Mouse (Mus musculus) bone marrow macrophage, adult 2 months (primary cell): ENCODE measurements around the gene Slc39a10. TPM values are rescaled to one million over a fixed set of nuclear protein-coding genes. Genes with fewer than 3 reads are reported as not detected.

ENCODE experiments used
- H3K27ac ChIP-seq: 2 replicates; pipeline ENCODE4 v1.5.1; 2012; ENCODE audit warnings: low read depth, low read length; ENCODE audit not compliant: insufficient read depth
- H3K4me1 ChIP-seq: 2 replicates; pipeline ENCODE4 v1.6.1; 2012; ENCODE audit warnings: low read length; ENCODE audit not compliant: control insufficient read depth, insufficient read depth
- H3K4me3 ChIP-seq: 2 replicates; pipeline ENCODE4 v1.5.1; 2012; ENCODE audit warnings: mild to moderate bottlenecking, low read length, moderate library complexity; ENCODE audit not compliant: insufficient read depth
- CTCF ChIP-seq: IDR thresholded peaks from 2 replicates; pipeline ENCODE4 v1.5.1; 2012; ENCODE audit warnings: low read depth, mild to moderate bottlenecking, low read length, moderate library complexity
- POLR2A ChIP-seq: IDR thresholded peaks from 2 replicates; pipeline ENCODE4 v1.6.1; 2012; ENCODE audit warnings: mild to moderate bottlenecking, low read depth, low read length, borderline replicate concordance
- polyA plus RNA-seq: library from polyadenylated mRNA; stranded (reverse); fragments of >200 nt; gene quantifications from 2 replicates; pipeline ENCODE4 v1.2.4, GENCODE M21; 2012; ENCODE audit not compliant: missing spikeins, insufficient read depth, insufficient read length

Gene Slc39a10
- polyA plus RNA-seq, 1 experiment = 15.4 TPM

DNA sequence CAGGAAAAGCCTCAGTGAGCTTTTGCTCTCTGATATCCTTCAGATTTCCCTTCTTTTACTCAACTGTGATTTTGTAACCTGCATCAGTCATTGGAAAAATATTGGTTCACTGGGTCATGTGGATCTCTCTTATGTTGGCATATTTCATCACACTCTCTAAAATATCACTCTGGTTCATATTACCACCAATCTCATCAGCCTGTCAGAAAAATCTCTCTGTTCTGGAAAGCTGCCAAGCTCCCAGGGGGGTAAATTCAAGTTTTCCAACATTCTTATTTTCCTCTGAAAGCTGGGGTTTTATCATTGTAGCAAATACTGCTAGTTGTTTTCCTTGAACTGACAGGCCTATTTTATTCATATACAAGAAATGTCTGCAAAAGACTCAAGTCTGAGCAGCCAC is 22.9 kb downstream of the Slc39a10 start:
- Histone ChIP-seq H3K4me3 (no peak overlapping the region), H3K4me1 (peaks cover 25% of the 10 kb centered on the region), H3K27ac (no peak overlapping the region)
- TF ChIP-seq POLR2A (no peak), CTCF (no peak)

- Histone ChIP-seq H3K4me3 (no peak overlapping the region), H3K27ac (peak overlapping the region; percentile 77), H3K4me1 (peaks cover 30% of the 10 kb centered on the region)
- no peak for TF ChIP-seq POLR2A
- no peak for TF ChIP-seq CTCF
Measured at GRCm38 (mm10) chr1:46864175-46864885, 28.3 kb downstream of the Slc39a10 start.

- Histone ChIP-seq H3K27ac (peak overlapping the region; percentile 77), H3K4me1 (peaks cover 37% of the 10 kb centered on the region)
- TF ChIP-seq CTCF = no peak
- TF ChIP-seq POLR2A = no peak
Measured at GRCm38 (mm10) chr1:46863434-46863833, 29.2 kb downstream of the Slc39a10 start.

DNA sequence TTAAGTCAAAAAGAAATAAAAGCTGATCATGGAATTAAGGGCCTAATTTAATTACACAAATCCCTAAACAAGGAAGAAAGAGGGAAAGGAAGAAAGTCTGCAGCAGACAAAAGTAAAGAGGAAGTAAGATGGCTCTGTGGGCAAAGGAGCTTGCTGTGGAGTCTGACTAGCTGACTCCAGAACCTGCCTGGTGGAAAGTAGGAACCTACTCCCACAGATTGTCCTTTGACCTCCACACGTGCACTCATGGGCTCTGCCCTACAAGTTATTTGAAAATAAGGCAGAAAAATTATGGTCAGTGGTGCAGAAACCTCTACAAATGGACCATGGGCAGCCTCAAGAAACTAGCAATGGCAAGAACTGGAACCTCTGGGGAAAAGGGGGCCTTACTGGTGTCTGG is 32.6 kb downstream of the Slc39a10 start:
- H3K4me3 ChIP-seq = no peak overlapping the region
- peak overlapping the region; percentile 70 for H3K27ac ChIP-seq
- peaks cover 39% of the 10 kb centered on the region for H3K4me1 ChIP-seq
- no peak for TF ChIP-seq CTCF
- no peak for TF ChIP-seq POLR2A

More at GRCm38 (mm10) chr1:46863434-46863833, 29.2 kb downstream of the Slc39a10 start:
- H3K4me3 ChIP-seq = no peak overlapping the region

DNA sequence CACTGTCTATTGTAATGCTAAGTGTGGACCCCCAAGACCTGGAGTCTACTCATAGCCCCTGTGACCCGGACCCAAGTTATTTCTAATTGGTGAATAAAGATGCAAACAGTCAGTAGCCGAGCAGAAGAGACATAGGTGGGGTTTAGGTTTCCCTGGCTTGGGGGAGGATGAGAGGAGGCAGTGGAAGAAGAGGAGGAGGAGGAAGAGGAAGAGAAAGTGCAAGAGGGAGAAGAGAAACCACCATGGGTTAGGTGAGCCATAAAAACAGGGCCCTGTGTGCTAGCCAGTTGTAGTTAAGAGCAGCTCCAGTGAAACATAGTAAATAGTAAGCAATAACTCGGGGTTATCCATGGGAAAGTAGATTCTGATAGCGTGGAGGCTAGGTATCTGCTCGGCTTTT is 34.1 kb downstream of the Slc39a10 start:
- Histone ChIP-seq H3K4me1 (peaks cover 30% of the 10 kb centered on the region), H3K4me3 (no peak overlapping the region), H3K27ac (no peak overlapping the region)
- TF ChIP-seq CTCF (no peak), POLR2A (no peak)

DNA sequence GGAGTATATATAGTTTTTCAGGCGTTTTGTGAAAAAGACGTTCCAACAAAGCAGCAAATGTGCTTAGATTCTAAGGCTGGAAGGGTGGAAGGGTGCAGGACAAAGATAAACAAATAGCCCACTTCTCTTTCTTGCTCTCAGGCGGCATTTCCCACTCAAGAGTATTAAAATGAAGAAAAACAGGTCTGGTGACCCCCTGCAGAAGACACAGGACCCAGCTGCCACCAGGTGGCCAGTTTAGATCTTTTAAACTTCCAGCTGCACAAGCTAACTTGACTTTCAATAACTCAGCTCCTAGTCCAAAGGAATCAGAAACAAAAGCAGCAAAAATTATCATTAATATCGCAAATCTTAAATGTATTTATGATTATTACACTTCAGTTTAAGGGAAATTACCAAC is 36.2 kb downstream of the Slc39a10 start:
- Histone ChIP-seq H3K4me3 (no peak overlapping the region), H3K27ac (no peak overlapping the region), H3K4me1 (peaks cover 24% of the 10 kb centered on the region)
- no peak for TF ChIP-seq CTCF
- TF ChIP-seq POLR2A = no peak

DNA sequence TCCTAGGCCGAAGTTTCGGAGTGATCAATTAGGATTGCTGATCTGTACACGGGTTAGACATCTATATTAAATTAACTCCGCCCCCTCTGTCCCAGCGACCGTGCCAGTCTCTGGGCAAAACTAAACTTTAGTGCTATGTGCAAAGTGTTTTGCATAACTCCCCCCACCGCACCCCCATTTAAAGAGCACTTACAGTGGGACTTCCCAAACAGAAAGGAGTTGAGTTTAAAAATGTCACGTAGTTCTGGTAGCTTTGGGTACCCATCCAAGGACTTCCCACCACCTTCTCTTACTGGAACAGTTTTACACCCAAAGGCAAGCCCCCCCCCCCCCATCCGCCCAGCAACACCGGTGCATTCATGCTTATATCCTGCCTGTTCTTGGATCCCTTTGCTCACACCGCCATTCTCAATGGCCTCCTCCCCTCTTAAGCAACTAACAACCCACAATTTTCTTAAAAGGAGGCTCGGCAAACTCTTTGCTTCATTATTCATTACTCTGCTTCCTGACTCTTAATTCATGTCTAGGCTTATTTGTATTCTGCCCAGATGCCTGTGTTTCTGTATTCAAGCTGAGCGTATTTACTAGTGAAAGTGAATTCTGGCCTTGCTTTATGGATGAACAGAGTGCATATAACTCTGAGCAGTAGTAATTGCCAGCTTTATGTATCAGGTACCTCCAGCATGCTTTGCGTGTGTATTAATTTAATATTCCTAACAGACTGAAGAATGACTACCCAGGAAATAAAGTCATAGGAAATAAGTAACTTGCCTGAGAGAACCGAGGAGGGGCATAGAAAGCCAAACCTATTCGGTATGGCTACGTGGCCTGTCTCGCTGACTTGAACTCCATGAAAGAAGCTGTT is 38.4 kb downstream of the Slc39a10 start:
- no peak for TF ChIP-seq CTCF
- TF ChIP-seq POLR2A = no peak
- H3K4me3 ChIP-seq = peak overlapping the region; percentile 68
- peak overlapping the region; percentile 99 for H3K27ac ChIP-seq
- peaks cover 22% of the 10 kb centered on the region for H3K4me1 ChIP-seq

DNA sequence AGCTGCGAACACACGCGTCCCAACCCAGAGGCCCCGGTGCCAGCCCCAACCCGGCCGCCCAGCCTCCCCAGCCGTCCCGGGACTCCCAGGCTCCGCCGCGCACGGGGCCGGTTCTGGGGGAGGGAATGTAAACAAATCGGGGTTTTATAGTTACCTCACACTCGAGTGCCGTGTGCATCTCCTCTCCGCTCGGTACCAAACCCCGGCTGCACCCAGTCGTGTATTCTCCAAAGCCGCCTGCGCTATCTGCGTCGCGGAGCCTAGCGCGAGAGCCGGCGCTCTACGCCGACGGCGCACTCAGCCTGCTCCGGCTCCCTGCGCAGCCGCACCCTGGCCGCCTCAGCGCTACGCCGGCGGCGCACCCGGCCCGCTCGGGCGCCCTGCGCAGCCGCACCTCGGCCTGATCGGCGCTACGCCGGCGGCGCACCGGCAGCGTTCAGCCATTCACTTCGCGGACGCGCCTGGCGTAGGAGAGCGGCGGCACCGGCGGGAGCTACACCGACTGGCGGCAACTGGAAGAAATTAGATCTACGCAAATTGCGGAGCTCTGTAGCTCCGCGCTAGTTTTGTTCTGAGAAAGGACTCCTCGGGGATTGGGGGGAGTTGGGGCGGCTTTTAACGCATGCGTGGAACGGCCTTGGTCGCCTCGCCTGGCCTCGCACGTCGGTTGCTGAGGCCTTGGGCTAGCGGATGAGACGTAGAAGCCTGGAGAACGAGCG is 39.2 kb downstream of the Slc39a10 start:
- Histone ChIP-seq H3K4me3 (peak overlapping the region; percentile 68), H3K27ac (peak overlapping the region; percentile 99), H3K4me1 (peaks cover 16% of the 10 kb centered on the region)
- no peak for TF ChIP-seq CTCF
- TF ChIP-seq POLR2A = peak; percentile 83; the same call in 1 of the 2 replicates

DNA sequence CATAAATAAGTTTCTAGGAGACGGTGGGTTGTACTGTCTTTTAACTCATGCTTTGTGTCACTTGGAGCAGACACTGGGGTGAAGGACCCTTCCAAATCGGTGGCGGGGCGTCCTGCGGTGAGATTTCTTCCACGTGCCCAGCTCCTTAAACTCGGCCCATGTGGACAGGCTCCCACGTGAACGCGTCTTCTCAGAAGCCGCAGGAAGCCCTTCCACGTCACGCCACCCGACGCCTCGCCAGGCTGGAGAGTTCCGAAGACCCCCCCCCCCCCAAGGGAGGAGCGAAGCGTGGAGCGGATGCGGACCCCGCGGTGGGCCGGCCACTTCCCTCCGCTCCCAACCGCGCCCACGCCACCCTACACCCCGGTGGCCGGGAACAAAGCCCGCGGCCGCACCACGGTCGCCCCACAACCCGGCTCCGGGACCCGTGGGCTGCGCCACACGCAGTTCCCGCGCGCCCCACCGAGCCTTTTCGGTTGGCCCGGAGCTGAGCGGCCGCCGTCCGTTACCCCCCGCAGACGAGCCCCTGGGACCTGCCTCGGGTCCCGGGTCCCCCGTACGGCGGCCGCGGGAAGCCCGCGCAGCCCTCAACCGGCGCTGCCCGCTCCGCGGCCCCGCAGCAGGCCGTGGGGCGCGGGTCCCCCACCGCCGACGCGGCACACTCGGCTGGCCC is 39.9 kb downstream of the Slc39a10 start:
- TF ChIP-seq CTCF (no peak), POLR2A (no peak)
- Histone ChIP-seq H3K4me1 (peaks cover 13% of the 10 kb centered on the region), H3K27ac (peak overlapping the region; percentile 99), H3K4me3 (peak overlapping the region; percentile 68)
